Mouse (Mus musculus) heart, embryonic 14.5 days (tissue): ENCODE results near the gene Clybl. TPM values are rescaled to one million over a fixed set of nuclear protein-coding genes. Genes with fewer than 3 reads are reported as not detected.

ENCODE experiments used
- ATAC-seq: fragments of 200-750 bp; cut with Nextera tagmentation; 2 replicates; pipeline ENCODE4 v1.8.0; 2017; ENCODE audit warnings: low read depth, moderate TSS enrichment; ENCODE audit not compliant: insufficient number of reproducible peaks, insufficient read depth, low FRiP score
- H3K27ac ChIP-seq, 2 experiments: fragments of 200-500 bp in 1 of 2; fragments of 300-500 bp in 1 of 2; sonication (generic) in 1 of 2; replicated peaks in 1 of 2; 2 replicates each; pipeline ENCODE4 v1.5.1; 2012 to 2014; ENCODE audit warnings: low read depth in 2 of 2, low read length in 2 of 2, control low read depth in 1 of 2, mild to moderate bottlenecking in 1 of 2, mixed read lengths in 1 of 2; ENCODE audit not compliant: control insufficient read depth in 1 of 2, insufficient read depth in 1 of 2
- H3K27me3 ChIP-seq: fragments of 300-500 bp; sonication (generic); 2 replicates; pipeline ENCODE4 v1.6.1; 2014; ENCODE audit warnings: mild to moderate bottlenecking, low read length, control low read depth; ENCODE audit not compliant: control insufficient read depth, insufficient read depth
- H3K36me3 ChIP-seq: fragments of 300-500 bp; sonication (generic); 2 replicates; pipeline ENCODE4 v1.6.1; 2014; ENCODE audit warnings: mild to moderate bottlenecking, control low read depth, low read length, mixed read lengths; ENCODE audit not compliant: control insufficient read depth, insufficient read depth
- H3K4me1 ChIP-seq, 2 experiments: fragments of 200-500 bp in 1 of 2; fragments of 300-500 bp in 1 of 2; sonication (generic) in 1 of 2; 2 replicates each; pipeline ENCODE4 v1.6.1; 2012 to 2014; ENCODE audit warnings: low read length in 2 of 2, control low read depth in 1 of 2, mixed read lengths in 1 of 2; ENCODE audit not compliant: control insufficient read depth in 2 of 2, insufficient read depth in 2 of 2
- H3K4me2 ChIP-seq: fragments of 300-500 bp; sonication (generic); 2 replicates; pipeline ENCODE4 v1.6.1; 2014; ENCODE audit warnings: mild to moderate bottlenecking, low read length
- H3K4me3 ChIP-seq, 2 experiments: fragments of 200-500 bp in 1 of 2; fragments of 300-500 bp in 1 of 2; sonication (generic) in 1 of 2; 2 replicates each; pipeline ENCODE4 v1.5.1; 2012 to 2014; ENCODE audit warnings: low read length in 2 of 2, mild to moderate bottlenecking in 2 of 2, control low read depth in 1 of 2, low read depth in 1 of 2, moderate library complexity in 1 of 2; ENCODE audit not compliant: control insufficient read depth in 1 of 2, insufficient read depth in 1 of 2
- H3K9ac ChIP-seq: fragments of 300-500 bp; sonication (generic); 2 replicates; pipeline ENCODE4 v1.6.1; 2014; ENCODE audit warnings: mild to moderate bottlenecking, low read length
- H3K9me3 ChIP-seq: fragments of 300-500 bp; sonication (generic); 2 replicates; pipeline ENCODE4 v1.6.1; 2016; ENCODE audit warnings: low read length, control low read depth; ENCODE audit not compliant: control insufficient read depth
- WGBS: fragments of 180-500 bp; shearing (Covaris S2); extraction: QIAGEN DNeasy Blood & Tissue Kit; methylation state at CpG from one replicate; pipeline ENCODE4 v1.1.7; 2014; 5-methylcytosine and 5-hydroxymethylcytosine counted together
- polyA plus RNA-seq: library from polyadenylated mRNA; unstranded; fragments of >200 nt; fragmentation: Nextera tagmentation; extraction: Ambion mirVana; gene quantifications from 2 replicates; pipeline ENCODE4 v1.2.1, GENCODE M21; 2014

Clybl gene
- polyA plus RNA-seq, 1 experiment from 2014 or later: 100 TPM

- H3K27ac ChIP-seq: no peak overlapping the region
- no peak overlapping the region for H3K4me2 ChIP-seq
- peaks cover 5% of the 10 kb centered on the region for H3K9me3 ChIP-seq
- no peak overlapping the region for H3K4me3 ChIP-seq
- ATAC-seq: no peak
- no peak overlapping the region for H3K9ac ChIP-seq
- no peaks in the 10 kb centered on the region for H3K27me3 ChIP-seq
- 90% methylated on average over 12 of the region's 12 CpGs for WGBS
- H3K4me1 ChIP-seq: no peaks in the 10 kb centered on the region
- no peaks in the 10 kb centered on the region for H3K36me3 ChIP-seq
Observed at GRCm38 (mm10) chr14:122315743-122316142, 134.2 kb downstream of the Clybl start.

GRCm38 (mm10) chr14:122322136-122322535 lies 140.6 kb downstream of the Clybl start:
- H3K36me3 ChIP-seq: no peaks in the 10 kb centered on the region
- H3K4me1 ChIP-seq: no peaks in the 10 kb centered on the region
- no peak overlapping the region for H3K4me2 ChIP-seq
- H3K9ac ChIP-seq: no peak overlapping the region
- H3K27ac ChIP-seq: no peak overlapping the region
- no peaks in the 10 kb centered on the region for H3K27me3 ChIP-seq
- no peak for ATAC-seq
- no peaks in the 10 kb centered on the region for H3K9me3 ChIP-seq
- 16% methylated on average over 5 of the region's 5 CpGs for WGBS
- H3K4me3 ChIP-seq: no peak overlapping the region

GRCm38 (mm10) chr14:122323838-122324458 lies 142.4 kb downstream of the Clybl start:
- no peak overlapping the region for H3K4me2 ChIP-seq
- no peaks in the 10 kb centered on the region for H3K9me3 ChIP-seq
- no peak overlapping the region for H3K9ac ChIP-seq
- no peaks in the 10 kb centered on the region for H3K27me3 ChIP-seq
- H3K4me3 ChIP-seq: no peak overlapping the region
- no peaks in the 10 kb centered on the region for H3K4me1 ChIP-seq
- H3K36me3 ChIP-seq: no peaks in the 10 kb centered on the region
- WGBS: 86% methylated on average over 9 of the region's 9 CpGs
- no peak overlapping the region for H3K27ac ChIP-seq
- ATAC-seq: no peak

- Histone ChIP-seq H3K4me2 (no peak overlapping the region), H3K27ac (no peak overlapping the region), H3K27me3 (no peaks in the 10 kb centered on the region), H3K4me1 (peaks cover 4 to 10% of the 10 kb centered on the region in 2 experiments; a peak in 3 of 4 replicates), H3K9me3 (no peaks in the 10 kb centered on the region), H3K9ac (no peak overlapping the region), H3K4me3 (no peak overlapping the region), H3K36me3 (no peaks in the 10 kb centered on the region)
- WGBS: 74% methylated on average over 9 of the region's 9 CpGs
- no peak for ATAC-seq
Observed at GRCm38 (mm10) chr14:122330136-122330535, 148.6 kb downstream of the Clybl start.

GRCm38 (mm10) chr14:122330716-122331115 lies 149.2 kb downstream of the Clybl start:
- 85% methylated on average over 2 of the region's 2 CpGs for WGBS
- Histone ChIP-seq H3K9me3 (no peaks in the 10 kb centered on the region), H3K9ac (no peak overlapping the region), H3K27me3 (no peaks in the 10 kb centered on the region), H3K27ac (no peak overlapping the region), H3K36me3 (no peaks in the 10 kb centered on the region), H3K4me1 (peaks cover 4 to 10% of the 10 kb centered on the region in 2 experiments; a peak in 3 of 4 replicates), H3K4me3 (no peak overlapping the region), H3K4me2 (no peak overlapping the region)
- ATAC-seq: no peak

- 14% methylated on average over 14 of the region's 14 CpGs for WGBS
- H3K9ac ChIP-seq: no peak overlapping the region
- no peaks in the 10 kb centered on the region for H3K9me3 ChIP-seq
Observed at GRCm38 (mm10) chr14:122331635-122332460, 150.3 kb downstream of the Clybl start.

GRCm38 (mm10) chr14:122336957-122337356 lies 155.5 kb downstream of the Clybl start:
- ATAC-seq: no peak
- 36% methylated on average over 4 of the region's 4 CpGs for WGBS
- no peaks in the 10 kb centered on the region for H3K9me3 ChIP-seq
- H3K4me2 ChIP-seq: no peak overlapping the region
- no peak overlapping the region for H3K4me3 ChIP-seq
- H3K36me3 ChIP-seq: no peaks in the 10 kb centered on the region
- no peak overlapping the region for H3K27ac ChIP-seq
- H3K9ac ChIP-seq: no peak overlapping the region
- H3K4me1 ChIP-seq: peaks cover 4 to 5% of the 10 kb centered on the region in 2 experiments; a peak in 3 of 4 replicates
- H3K27me3 ChIP-seq: no peaks in the 10 kb centered on the region

More at GRCm38 (mm10) chr14:122331635-122332460, 150.3 kb downstream of the Clybl start:
- H3K4me1 ChIP-seq: peaks cover 4 to 10% of the 10 kb centered on the region in 2 experiments; a peak in 3 of 4 replicates
- H3K27ac ChIP-seq: no peak overlapping the region
- no peak for ATAC-seq
- no peaks in the 10 kb centered on the region for H3K36me3 ChIP-seq
- no peaks in the 10 kb centered on the region for H3K27me3 ChIP-seq
- no peak overlapping the region for H3K4me2 ChIP-seq
- H3K4me3 ChIP-seq: no peak overlapping the region
